Mouse (Mus musculus): ENCODE data around the gene Klhl33. TPM values are rescaled to one million over a fixed set of nuclear protein-coding genes. Genes with fewer than 3 reads are reported as not detected.

Gene Klhl33
- polyA plus RNA-seq (2015; fragmentation: Nextera tagmentation; extraction: Ambion mirVana), result 0.31 and 0.64 TPM in 2 replicates

DNA sequence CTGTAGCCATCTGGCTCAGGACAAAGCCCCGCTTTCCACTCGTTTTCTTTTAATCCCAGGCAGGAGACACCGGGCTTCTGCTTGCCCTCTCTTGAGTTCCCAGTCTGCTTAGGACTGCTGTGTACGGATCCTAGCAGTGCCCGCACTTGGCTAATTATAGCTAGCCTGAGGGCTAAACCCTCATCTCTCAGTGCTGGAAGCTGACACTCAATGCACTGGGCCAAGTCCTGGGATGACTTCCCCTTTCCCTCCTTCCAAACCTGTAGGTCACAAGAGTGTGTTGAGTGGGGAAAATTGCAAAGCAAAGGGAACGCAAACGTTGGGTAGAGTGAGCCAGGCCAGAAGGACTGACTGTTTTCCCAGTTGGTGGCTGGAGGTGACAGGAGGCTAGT is at the start of gene Klhl33:
Gene Klhl33, minus strand, starts transcription at position 134 of the 392 bp plus-strand sequence.

DNA sequence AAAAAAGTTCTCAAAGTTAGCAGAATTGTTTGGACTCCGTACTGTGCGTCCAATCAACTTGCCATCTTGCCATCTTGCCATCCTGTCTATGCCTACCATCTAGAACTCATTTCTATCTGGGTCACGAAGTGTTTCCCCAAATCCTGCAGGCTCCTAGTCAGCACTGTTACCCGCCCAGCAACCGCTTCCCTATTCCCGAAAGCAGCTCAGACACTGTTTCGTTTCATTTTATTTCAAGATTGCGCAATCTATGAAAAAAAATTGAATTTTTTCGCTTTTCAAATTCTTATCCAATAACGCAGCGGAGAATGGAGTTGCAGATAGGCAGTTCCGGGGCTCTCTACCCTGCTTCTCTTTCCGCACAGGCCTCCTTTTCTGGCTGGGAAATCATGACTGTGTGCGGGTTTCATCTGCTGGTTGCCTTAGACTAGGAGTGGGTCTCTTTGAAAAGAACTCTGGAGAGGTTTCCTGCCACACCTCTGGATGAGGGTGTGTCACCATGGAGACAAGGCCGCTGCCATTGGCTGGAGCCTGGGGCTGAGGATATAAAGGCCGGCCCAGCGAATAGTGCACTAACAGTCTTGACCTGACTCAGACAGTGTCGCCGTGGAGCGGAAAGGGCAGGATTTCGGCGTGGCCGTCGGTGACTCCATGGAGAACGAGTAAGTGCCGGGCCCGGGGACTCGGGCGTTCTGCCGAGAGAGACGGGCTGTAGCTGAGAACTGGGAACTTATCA is 46.8 kb upstream of the Klhl33 start, which contains the start of gene Gm49342:
Gene Gm49342, plus strand, starts transcription at position 586 of the 736 bp plus-strand sequence.

DNA sequence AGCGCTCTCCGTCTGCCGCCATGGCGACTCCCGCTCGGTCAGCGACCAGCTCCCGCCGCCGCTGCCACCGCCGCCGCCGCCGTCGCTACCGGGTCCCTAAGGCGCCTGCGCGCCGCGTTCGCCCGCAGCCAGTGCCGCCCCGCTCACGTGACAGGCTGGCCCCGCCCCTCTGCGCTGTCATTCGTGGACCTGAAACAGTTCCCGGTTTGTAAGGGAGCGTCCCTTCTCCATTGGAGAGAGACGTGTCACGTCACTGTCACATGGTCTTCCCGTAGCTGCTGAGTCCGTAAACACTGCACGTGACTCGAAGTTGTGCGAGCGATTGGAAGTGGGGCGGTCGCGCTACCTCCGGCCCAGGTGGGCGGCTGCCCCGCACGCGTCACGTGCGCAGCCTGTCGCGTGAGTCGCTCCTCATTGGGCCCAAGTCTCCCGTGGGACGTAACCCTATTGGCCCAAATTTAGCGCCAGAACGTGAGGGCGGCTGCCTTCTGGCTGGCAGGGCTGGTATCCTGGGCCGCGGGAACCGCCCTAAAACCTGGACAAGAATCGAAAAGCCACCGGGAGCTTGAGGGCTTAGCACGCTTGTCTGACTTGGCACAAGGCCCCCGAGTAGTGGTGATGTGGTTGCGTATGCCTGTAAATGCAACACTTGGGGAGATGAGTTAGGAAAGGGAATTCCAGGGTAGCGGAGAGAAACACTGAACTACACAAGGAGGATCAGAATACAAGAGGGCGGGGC is 33.6 kb upstream of the Klhl33 start, which contains the start of the genes Pip4p1 and Pnp:
Gene Pip4p1, minus strand, starts transcription at position 103 of the 739 bp plus-strand sequence.
Gene Pnp, plus strand, starts transcription at position 329 of the 739 bp plus-strand sequence.

DNA sequence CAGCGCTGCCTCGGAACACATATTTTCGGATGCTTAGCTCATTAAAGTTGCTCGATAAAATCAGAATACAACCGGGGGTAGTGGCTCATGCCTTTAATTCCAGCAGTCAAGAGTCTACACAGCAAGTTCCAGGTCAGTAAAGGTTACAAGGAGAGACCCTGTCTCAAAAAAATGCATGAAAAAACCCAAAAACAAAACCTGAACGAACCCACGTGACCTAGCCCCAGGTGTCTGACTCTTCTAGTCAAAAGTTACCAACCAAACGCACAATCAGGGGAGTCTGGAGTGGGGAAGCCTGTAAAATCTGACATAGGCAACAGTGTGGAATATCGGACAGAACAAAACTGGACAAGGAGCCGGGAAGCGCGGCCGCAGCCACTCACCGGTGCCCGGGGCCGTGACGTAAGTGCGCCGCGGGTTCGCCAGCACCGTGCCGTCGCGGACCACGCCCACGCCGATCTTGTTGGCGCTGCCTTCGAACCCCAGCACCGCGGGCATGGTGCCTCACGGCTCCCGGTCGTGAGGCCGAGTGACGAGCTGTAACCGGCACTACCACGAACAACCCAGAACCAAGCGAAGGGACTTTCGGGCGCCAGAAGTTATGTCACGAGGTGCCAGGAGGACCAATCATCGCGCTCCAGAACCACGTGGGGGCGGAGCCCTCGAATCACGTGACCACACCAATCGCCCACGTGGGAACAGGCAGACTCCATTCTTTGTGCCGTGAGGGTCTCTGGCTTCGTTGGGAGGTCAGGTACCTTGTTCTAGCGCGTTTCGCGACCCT is 27.2 kb upstream of the Klhl33 start, which contains the start of the genes Osgep and Apex1:
Gene Osgep, minus strand, starts transcription at position 613 of the 784 bp plus-strand sequence.
Gene Apex1, plus strand, starts transcription at position 688 of the 784 bp plus-strand sequence.

DNA sequence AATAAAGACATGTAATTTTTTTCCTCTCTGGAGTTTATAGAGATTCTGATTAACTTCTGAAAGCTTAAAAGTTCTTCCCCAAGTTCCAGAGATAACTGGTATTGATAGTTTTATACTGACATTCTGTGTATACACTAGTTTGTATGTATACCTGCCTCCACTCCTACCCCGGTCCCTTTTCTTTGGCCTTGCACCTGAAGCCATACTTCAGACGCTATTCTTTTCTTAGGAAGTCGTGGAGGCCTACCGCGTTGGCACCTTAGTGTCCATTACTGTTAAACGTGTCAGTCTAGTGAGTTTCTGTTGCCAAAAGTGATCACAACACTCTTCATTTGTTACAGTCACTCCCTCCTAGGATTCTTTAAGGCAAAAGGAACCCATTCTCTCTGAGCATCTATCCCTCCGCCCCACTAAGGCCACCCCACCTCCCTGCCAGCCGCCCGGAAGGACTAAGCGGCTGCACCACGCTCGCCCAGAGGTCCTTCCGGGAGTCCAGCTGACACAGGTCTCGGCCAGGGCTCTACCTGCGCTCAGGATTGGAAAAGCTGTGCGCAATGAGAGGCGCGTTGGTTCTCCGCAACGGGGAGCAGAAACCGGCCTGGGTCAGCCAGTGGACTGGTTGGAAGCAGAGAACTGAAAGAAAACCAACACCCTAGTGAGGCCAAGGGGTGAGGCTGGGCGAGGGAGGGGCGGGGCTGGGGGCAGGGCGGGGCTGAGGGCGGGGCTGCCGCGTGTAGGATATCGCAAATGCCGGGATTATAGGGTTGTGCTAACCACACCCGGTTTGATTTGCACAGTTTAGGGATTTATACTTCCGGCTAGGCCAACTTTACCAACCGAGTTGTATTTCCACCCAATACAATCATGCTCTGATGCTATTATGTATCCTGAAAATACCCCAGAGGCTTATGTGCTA is 27.2 kb downstream of the Klhl33 start, which contains the start of gene Tep1:
Gene Tep1, minus strand, starts transcription at position 672 of the 916 bp plus-strand sequence.

Other genes with a start within 250 kb of the Klhl33 start
- not detected in 2 replicates for gene Olfr747, start 204.3 kb downstream of the Klhl33 start, polyA plus RNA-seq (2015; fragmentation: Nextera tagmentation; extraction: Ambion mirVana)
- gene Olfr748, start 190.1 kb downstream of the Klhl33 start, polyA plus RNA-seq (2015; fragmentation: Nextera tagmentation; extraction: Ambion mirVana), result not detected in 2 replicates
- not detected in 2 replicates for gene Olfr749, start 152.4 kb downstream of the Klhl33 start, polyA plus RNA-seq (2015; fragmentation: Nextera tagmentation; extraction: Ambion mirVana)
- 36.4 and 40.1 TPM in 2 replicates for gene Ttc5, start 112.0 kb downstream of the Klhl33 start, polyA plus RNA-seq (2015; fragmentation: Nextera tagmentation; extraction: Ambion mirVana)
- not detected in 2 replicates for gene Ccnb1ip1, start 89.8 kb downstream of the Klhl33 start, polyA plus RNA-seq (2015; fragmentation: Nextera tagmentation; extraction: Ambion mirVana)
- gene Parp2, start 89.7 kb downstream of the Klhl33 start, polyA plus RNA-seq (2015; fragmentation: Nextera tagmentation; extraction: Ambion mirVana), result 26.6 and 27.3 TPM in 2 replicates
- 6.8 and 7.5 TPM in 2 replicates for gene Tep1, start 26.9 kb downstream of the Klhl33 start, polyA plus RNA-seq (2015; fragmentation: Nextera tagmentation; extraction: Ambion mirVana)
- gene Osgep, start 27.4 kb upstream of the Klhl33 start, polyA plus RNA-seq (2015; fragmentation: Nextera tagmentation; extraction: Ambion mirVana), result 78.2 and 87.5 TPM in 2 replicates
- 91.5 and 98.7 TPM in 2 replicates for gene Apex1, start 27.5 kb upstream of the Klhl33 start, polyA plus RNA-seq (2015; fragmentation: Nextera tagmentation; extraction: Ambion mirVana)
- 32.4 and 42.5 TPM in 2 replicates for gene Pip4p1, start 33.3 kb upstream of the Klhl33 start, polyA plus RNA-seq (2015; fragmentation: Nextera tagmentation; extraction: Ambion mirVana)
- 46.9 and 49.2 TPM in 2 replicates for gene Pnp, start 33.6 kb upstream of the Klhl33 start, polyA plus RNA-seq (2015; fragmentation: Nextera tagmentation; extraction: Ambion mirVana)
- not detected in 2 replicates for gene Gm49342, start 47.0 kb upstream of the Klhl33 start, polyA plus RNA-seq (2015; fragmentation: Nextera tagmentation; extraction: Ambion mirVana)
- gene Pnp2, start 58.5 kb upstream of the Klhl33 start, polyA plus RNA-seq (2015; fragmentation: Nextera tagmentation; extraction: Ambion mirVana), result 0.75 and 1.3 TPM in 2 replicates
- gene Rnase10, start 110.2 kb upstream of the Klhl33 start, polyA plus RNA-seq (2015; fragmentation: Nextera tagmentation; extraction: Ambion mirVana), result 0.21 TPM in 1 of 2 replicates, not detected in the other
- not detected in 2 replicates for gene Rnase9, start 144.4 kb upstream of the Klhl33 start, polyA plus RNA-seq (2015; fragmentation: Nextera tagmentation; extraction: Ambion mirVana)
- not detected in 2 replicates for gene Rnase11, start 152.7 kb upstream of the Klhl33 start, polyA plus RNA-seq (2015; fragmentation: Nextera tagmentation; extraction: Ambion mirVana)
- gene Rnase12, start 160.2 kb upstream of the Klhl33 start, polyA plus RNA-seq (2015; fragmentation: Nextera tagmentation; extraction: Ambion mirVana), result 0.19 and 0.34 TPM in 2 replicates
- not detected in 2 replicates for gene Olfr750, start 176.9 kb upstream of the Klhl33 start, polyA plus RNA-seq (2015; fragmentation: Nextera tagmentation; extraction: Ambion mirVana)
- gene Rnase4, start 193.6 kb upstream of the Klhl33 start, polyA plus RNA-seq (2015; fragmentation: Nextera tagmentation; extraction: Ambion mirVana), result 97.5 and 101 TPM in 2 replicates
- gene Ang, start 193.6 kb upstream of the Klhl33 start, polyA plus RNA-seq (2015; fragmentation: Nextera tagmentation; extraction: Ambion mirVana), result 12.3 and 13.3 TPM in 2 replicates
- not detected in 2 replicates for gene Eddm3b, start 216.9 kb upstream of the Klhl33 start, polyA plus RNA-seq (2015; fragmentation: Nextera tagmentation; extraction: Ambion mirVana)
- 0.46 and 1.8 TPM in 2 replicates for gene Rnase6, start 226.4 kb upstream of the Klhl33 start, polyA plus RNA-seq (2015; fragmentation: Nextera tagmentation; extraction: Ambion mirVana)
- not detected in 2 replicates for gene Rnase1, start 249.3 kb upstream of the Klhl33 start, polyA plus RNA-seq (2015; fragmentation: Nextera tagmentation; extraction: Ambion mirVana)

All from urinary bladder, postnatal 0 days (tissue).